Mouse (Mus musculus): ENCODE data around the gene Zfp616.

Zfp616 gene

DNA sequence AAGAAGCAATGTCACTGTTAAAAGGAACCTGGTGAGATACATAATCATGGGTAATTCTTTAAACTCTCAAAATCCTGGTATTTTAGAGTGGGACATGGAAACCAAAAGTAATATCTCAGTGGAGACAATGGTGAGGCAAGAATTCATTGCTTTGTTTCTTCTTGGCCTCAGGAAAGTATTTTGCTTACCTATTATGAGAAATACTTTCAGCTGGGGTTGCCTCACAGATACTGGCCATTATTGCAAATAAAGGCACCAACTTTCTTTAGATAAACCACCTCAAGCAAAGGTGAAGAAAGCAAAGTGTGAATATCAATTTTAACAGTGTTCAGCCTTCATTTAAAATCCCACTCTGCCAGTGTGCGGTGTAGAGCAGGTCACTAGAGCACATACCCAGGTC lies at the start of gene Zfp616:
TSS of gene Zfp616 (plus strand) at position 301 of the 400 bp plus-strand sequence.
- DNase-seq: no peak

DNA sequence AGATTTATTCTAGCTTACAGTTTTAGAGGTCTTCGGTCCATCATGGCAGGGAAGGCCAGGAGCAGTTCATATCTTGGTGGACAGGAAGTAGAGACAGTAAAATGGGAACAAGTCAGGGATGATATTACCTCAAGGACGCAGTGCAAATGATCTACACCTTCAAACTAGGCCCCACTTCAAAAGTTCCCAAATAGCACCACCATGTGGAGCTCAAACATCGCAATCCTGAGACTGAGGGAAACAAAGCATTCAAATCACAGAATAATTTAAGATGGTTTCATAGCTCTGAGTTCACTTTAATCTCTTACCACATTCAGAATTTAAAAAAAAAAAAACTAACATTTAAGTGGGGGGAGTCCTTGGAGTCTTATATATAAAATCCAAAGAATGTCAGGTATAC lies 18.4 kb upstream of the Zfp616 start:
- no peak for DNase-seq

DNA sequence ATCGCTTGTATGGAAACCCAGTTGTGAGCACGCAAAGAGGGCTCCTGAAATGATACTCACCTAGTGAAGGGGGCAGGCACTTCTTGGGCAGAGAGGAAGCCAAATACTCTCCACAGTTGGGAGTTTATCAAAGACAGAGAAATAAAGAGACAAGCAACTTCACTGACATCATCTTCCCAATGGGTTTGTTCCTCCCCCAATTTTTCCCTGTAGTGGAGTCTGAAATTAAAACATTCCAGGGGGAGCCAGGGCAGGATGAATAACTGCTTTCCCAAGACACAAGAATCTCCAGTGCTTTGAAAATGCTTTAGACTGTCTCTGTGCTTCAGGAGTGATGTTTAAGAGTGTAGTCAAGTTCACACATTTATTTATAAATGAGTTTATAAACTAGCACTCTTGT lies 13.3 kb upstream of the Zfp616 start, which contains the start of the genes Olfr139 and Olfr399:
TSS of gene Olfr139 (minus strand) at position 101 of the 400 bp plus-strand sequence.
TSS of gene Olfr399 (minus strand) at position 165 of the 400 bp plus-strand sequence.
- no peak for DNase-seq

DNA sequence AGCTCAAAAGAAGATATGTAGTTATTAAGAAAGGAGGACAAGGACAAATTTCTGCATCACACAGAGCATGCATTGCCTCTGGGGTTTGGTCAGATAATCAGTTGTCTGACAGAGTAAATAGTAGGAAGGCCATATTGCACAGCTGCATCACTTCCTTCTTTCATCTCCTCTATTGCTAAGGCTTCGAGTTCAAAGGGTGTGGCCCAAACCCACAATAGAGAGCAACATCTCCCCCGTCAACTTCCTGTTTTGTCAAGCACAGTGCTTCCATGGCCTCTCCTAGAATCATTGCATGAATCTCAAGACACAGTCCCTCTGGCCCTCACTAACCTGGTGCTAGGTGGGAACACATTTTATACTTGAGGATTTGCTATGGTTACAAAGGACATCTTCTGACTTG lies 31.0 kb downstream of the Zfp616 start:
- no peak for DNase-seq

DNA sequence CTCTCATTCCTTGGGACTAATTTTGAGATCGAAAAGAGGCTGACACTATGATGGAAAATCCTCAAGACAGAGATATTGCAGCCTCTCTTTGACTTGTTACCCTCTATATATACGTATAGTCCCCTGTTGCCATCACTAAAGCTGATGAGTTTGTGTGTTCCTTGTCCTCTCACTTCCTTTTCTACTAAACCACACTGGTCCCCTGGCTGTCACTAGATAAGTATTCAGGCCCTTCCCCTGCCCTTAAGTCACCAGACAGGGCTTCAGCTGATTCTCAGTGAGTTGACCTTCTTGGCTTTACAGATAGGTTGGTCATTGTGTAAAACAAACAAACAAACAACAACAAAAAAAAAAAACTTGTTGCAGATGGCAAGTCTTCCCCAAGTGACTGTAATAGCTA lies 31.8 kb downstream of the Zfp616 start:
- no peak for DNase-seq

DNA sequence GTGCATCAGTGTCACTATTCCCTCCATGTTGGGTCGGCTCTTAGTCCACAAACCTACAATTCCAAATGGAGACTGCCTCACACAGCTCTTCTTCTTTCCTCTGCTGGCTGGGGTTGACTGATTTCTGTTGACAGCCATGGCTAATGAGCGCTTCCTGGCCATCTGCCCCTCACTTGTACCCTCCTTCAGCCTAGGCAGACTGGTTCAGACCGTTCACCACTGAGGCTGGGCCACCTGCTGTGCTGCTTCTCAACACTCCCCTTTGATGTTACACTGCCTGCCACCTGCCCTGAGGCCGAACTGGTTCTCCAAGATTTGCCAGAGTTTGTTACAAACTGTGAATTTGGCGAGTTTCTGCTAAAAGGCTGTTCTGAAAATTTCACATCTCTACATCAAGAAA lies 35.3 kb downstream of the Zfp616 start:
- no peak for DNase-seq

DNA sequence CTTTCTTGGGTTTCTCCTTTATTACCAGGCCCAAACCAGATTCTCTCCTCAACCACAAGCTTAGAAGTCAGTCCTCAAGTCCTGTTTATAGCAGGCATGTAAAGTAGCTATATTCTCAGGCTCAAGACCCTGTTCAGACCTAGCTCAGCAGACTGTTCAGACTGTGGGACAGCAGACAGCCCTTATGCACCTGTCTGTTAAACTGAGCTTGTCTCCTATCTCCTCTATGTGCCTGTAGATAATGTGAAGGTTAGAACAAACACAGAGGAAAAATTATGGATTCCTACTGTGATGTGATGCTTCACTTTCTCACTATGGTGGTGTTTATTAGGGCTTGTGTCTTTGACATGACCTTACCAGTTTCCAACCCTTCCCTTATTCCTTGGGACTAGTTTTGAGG lies 43.7 kb downstream of the Zfp616 start, which contains the start of gene Olfr401:
TSS of gene Olfr401 (plus strand) at position 301 of the 400 bp plus-strand sequence.
- no peak for DNase-seq

All from right cerebral cortex, postnatal 25 days (tissue).